Mouse (Mus musculus): ENCODE data around the gene Usp46.
"Not testable (repeated sequence)": the region's sequence is repeated elsewhere in the genome, so short reads cannot be mapped to it uniquely, and the experiment has no call there.

DNA sequence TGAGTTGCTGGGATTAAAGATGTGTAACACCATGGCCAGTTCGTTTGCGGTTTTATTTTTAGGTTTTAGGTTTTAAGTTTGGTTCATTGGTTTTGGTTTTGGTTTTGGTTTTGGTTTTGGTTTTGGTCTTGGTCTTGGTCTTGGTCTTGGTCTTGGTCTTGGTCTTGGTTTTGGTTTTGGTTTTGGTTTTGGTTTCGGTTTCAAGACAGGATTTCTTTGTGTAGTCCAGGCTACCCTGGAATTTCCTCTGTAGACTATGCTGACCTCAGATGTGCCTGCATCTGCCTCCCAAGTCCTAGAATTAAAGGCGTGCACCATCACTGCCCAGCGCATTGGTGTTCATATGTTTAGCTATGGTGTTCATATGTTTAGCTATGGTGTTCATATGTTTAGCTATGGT, 109.6 kb downstream of the Usp46 start:
- TF ChIP-seq CTCF, EP300 (IDR thresholded peaks at IDR 0.05; ENCODE audit: low read depth): not testable (repeated sequence)

All from heart, postnatal 0 days (tissue).